Comparison of ENCODE assay signal across 18 mouse cellular contexts in the genomic region with DNA sequence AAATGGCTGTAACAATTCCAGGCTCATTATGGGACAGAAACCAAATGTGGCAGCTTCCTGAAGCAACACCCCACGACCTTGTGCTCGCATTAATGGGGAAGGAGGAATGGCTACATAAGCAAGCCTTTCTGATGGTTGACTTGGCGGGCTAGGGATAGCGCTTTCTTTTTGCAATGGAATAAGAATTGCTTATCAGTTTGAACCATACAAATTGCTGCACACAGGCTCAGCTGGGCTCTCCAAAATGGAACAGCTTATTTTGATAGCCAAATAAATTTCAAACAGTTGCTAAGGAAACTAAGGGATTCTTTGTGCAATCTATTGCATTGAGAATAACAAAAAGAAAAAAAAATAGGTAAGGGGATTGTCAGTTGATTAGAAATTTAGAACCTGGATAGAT.
"Had no signal": no experiment of that assay in that cellular context is flagged by ENCODE, and none has a peak within 500 bp of the region (broad histone marks: within the 10 kb centered on the region; RNA-seq: fewer than 3 reads in every experiment).

No protein-coding gene starts in this region.

- H3K9ac ChIP-seq: lung, embryonic 14.5 days; midbrain, embryonic 12.5 days; neural tube, embryonic 13.5 days; neural tube, embryonic 15.5 days had no signal

- H3K4me2 ChIP-seq: lung, embryonic 14.5 days; midbrain, embryonic 12.5 days; neural tube, embryonic 13.5 days; neural tube, embryonic 15.5 days had no signal

- H3K4me1 ChIP-seq: midbrain, embryonic 12.5 days; neural tube, embryonic 15.5 days had no signal

- ATAC-seq: midbrain, embryonic 16.5 days had no signal

- DNase-seq: lung, adult 18-20 months; lung, embryonic 14.5 days; lung, postnatal 10 days; lung, postnatal 4 days; retina, postnatal 1 day; right cerebral cortex, adult 18-20 months; right cerebral cortex, postnatal 25 days; right cerebral cortex, postnatal 4 days; spleen, adult 18-20 months; thymus, adult 18-20 months; thymus, postnatal 14 days; thymus, postnatal 36 days had no signal

- H3K27ac ChIP-seq: midbrain, embryonic 10.5 days; midbrain, embryonic 12.5 days; neural tube, embryonic 13.5 days; neural tube, embryonic 15.5 days had no signal

- H3K9me3 ChIP-seq: midbrain, embryonic 10.5 days; midbrain, embryonic 12.5 days; neural tube, embryonic 13.5 days; neural tube, embryonic 15.5 days had no signal

- H3K27me3 ChIP-seq: neural tube, embryonic 15.5 days had no signal

- H3K4me3 ChIP-seq: midbrain, embryonic 10.5 days; midbrain, embryonic 12.5 days; myocyte; neural tube, embryonic 13.5 days; neural tube, embryonic 15.5 days had no signal
